Mouse (Mus musculus) frontal cortex, adult 2 months (tissue): ENCODE measurements around the gene Lcorl. TPM values are rescaled to one million over a fixed set of nuclear protein-coding genes. Genes with fewer than 3 reads are reported as not detected.
A peak's percentile ranks its signal among the peaks of the same experiment; 100 is the strongest.

Source experiments
- DNase-seq, 2 experiments: peaks; one replicate each; pipeline ENCODE4 v3.0.0; 2022; ENCODE audit warnings: low spot score in 1 of 2; ENCODE audit errors: extremely low spot score in 1 of 2
- polyA plus RNA-seq: library from polyadenylated mRNA; depleted of rRNA; stranded (reverse); fragments of >200 nt; gene quantifications from 2 replicates; pipeline ENCODE4 v1.2.3, GENCODE M21; 2012; rRNA removed

Lcorl gene
- 8.1 and 10.3 TPM in 2 replicates for polyA plus RNA-seq

GRCm38 (mm10) chr5:45857254-45858011, at the start of gene Lcorl:
Gene Lcorl, minus strand, starts transcription at chr5:45857615.
- DNase-seq: peak; percentile 90 to 96

GRCm38 (mm10) chr5:45904683-45905082, 47.3 kb upstream of the Lcorl start:
- DNase-seq: no peak

DNA sequence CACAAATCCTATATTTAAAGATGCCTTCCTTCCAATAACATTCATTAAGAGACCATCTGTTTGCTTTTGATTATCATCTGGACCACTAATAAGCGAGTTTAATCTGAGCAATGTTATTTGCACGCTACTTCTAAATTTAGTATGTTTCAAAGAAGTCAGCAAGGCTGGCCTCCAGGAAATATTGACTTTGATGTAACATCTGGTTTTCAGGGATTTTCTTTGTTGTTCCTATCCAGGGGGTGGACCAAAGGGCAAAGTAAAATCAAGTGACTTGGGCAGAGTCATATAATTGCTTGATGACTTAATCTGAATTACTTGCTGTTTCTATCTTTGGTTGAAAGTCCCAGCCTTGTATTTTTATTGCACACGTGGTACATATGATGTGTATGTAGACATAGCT, 45.8 kb upstream of the Lcorl start:
- no peak for DNase-seq

GRCm38 (mm10) chr5:45895362-45895761, 37.9 kb upstream of the Lcorl start:
- no peak for DNase-seq

- no peak for DNase-seq
These were observed 36.3 kb upstream of the Lcorl start for GRCm38 (mm10) chr5:45893696-45894095.

- no peak for DNase-seq
These were observed 18.9 kb upstream of the Lcorl start for GRCm38 (mm10) chr5:45876328-45876727.

GRCm38 (mm10) chr5:45875472-45875871, 18.1 kb upstream of the Lcorl start:
- DNase-seq: no peak

GRCm38 (mm10) chr5:45874284-45875030, 17.0 kb upstream of the Lcorl start:
- no peak for DNase-seq

GRCm38 (mm10) chr5:45858368-45858767, 953 bp upstream of the Lcorl start:
- no peak for DNase-seq

DNA sequence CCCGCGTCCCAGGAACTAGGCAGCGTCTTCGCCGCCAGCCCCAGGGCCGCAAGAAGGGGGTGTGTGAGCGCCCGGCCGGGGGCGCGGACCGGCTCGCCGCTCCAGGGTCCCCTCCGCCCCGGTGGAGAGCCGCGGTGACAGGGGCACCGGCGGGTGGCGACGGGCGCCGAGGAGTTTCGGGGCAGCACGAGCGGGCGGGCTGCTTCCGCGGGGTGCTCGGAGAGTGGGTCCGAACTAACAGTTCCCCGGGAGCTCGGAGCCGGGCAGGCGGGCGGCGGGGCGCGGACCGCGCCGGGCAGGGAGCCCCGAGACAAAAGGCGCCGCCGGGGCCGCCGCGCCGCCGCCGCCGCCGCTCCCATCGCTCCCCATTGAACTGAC, 550 bp downstream of the Lcorl start:
- DNase-seq: no peak

- peak; percentile 30 to 60 for DNase-seq
These were observed 1.1 kb downstream of the Lcorl start for GRCm38 (mm10) chr5:45856303-45856821.

GRCm38 (mm10) chr5:45855526-45856302, 1.7 kb downstream of the Lcorl start:
- peak in 1 of 2 experiments; percentile 63 for DNase-seq

GRCm38 (mm10) chr5:45844723-45845122, 12.7 kb downstream of the Lcorl start:
- no peak for DNase-seq

DNA sequence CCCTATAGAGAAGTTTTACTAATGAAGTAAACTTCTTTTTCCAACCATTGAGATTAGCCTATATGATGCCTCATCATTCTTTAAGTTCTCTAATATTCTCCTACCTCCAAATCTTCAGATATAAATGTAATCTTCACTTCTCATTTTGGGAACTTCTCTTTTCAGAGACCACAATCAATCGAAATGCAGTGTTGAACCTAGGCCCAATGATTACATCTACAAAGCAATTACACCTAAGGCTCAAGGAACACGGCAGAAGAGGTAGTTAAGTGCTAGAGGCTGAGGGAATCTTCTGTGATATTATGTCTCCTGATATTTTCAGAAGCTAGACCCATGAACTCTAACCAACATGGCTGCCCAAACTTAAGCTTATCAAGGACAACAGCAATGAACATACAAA, 22.3 kb downstream of the Lcorl start:
- no peak for DNase-seq

- DNase-seq: no peak
These were observed 45.9 kb downstream of the Lcorl start for GRCm38 (mm10) chr5:45811527-45811926.

GRCm38 (mm10) chr5:45791864-45792263, 65.6 kb downstream of the Lcorl start:
- no peak for DNase-seq

GRCm38 (mm10) chr5:45790221-45790620, 67.2 kb downstream of the Lcorl start:
- DNase-seq: no peak

GRCm38 (mm10) chr5:45757502-45758121, 99.8 kb downstream of the Lcorl start:
- peak in 1 of 2 experiments; percentile 11 for DNase-seq

GRCm38 (mm10) chr5:45737911-45738310, 119.5 kb downstream of the Lcorl start:
- no peak for DNase-seq

DNA sequence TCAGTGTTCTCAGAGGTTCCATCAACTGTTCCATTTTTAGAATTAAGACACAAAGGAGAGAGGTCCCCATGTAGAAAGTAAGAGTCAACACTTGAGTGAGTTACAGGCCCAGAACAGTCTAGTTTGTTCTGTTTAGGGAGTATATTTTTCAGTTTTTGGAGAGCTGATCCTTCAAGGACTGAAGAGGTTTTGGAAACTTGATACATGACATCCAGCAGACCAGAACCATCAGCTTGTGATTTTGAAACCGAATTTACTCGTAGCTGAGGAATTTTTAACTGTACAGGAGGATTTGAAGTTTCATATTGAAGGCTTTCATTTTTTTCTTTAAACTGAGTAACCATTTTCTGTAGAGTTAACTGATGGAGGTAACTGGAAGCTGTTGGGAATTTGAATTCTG, 123.7 kb downstream of the Lcorl start:
- DNase-seq: no peak
